Mouse (Mus musculus): ENCODE data around the gene Adh1.

The Adh1 gene

DNA sequence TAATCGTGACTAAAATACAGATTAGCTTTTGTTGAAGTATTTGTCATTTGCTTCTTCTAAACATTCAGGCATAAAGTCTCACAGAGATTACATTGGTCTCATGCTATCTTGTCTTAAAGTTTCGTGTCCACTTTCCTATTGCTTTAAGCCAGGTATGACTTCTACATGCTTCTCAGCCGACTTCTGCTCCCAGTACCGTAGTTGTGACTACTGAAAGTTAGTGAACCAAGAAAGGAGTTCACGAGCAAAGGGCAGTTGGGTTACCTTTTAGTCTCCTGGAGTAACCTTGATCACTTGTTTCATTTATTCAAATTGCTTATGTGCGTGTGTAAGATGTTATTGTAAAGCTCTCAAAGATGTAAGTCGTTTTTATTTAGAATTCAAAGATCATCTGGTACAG is 25.2 kb downstream of the Adh1 start:
- no peak for DNase-seq (ENCODE audit: low read depth in 2 of 2, low spot score in 2 of 2)

DNA sequence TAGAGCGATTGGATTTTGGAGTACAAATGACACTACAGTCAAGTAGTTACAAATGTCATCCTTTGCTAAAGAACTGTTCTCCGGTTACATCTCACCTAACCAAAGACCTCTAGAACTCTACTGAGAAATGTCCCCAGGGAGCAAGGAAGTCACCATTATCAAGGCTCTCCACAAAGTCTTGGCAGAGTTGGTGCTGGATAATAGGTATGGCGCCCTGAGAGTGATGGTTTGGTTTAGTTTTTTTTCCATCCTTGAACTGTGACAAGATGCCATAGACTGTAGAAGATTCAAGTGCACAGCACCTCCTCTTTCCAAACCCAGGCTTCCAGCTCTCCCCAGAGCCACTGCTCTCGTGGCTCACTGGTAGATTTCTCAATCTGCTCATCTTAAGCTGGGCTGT is 26.9 kb downstream of the Adh1 start:
- no peak for DNase-seq (ENCODE audit: low read depth in 2 of 2, low spot score in 2 of 2)

DNA sequence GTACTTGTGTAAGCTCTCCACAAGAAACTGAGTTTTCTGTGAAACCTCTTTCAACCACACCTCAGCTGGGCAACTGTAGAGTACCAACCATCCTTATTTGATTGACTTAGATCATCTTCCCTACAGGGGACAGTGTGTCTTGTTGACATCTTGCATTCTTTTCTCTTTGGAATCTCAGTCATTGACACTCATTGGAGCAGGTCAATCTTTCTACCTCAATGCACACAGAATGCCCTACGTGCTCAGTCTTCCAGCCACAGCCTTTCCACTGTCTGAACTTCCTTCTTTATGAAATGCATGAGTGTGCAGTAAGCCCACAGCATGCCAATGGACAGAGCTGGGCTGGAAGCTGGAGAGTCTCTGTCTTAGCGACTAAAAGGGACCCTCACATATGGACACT is 29.9 kb downstream of the Adh1 start:
- DNase-seq (ENCODE audit: low read depth in 2 of 2, low spot score in 2 of 2): no peak

DNA sequence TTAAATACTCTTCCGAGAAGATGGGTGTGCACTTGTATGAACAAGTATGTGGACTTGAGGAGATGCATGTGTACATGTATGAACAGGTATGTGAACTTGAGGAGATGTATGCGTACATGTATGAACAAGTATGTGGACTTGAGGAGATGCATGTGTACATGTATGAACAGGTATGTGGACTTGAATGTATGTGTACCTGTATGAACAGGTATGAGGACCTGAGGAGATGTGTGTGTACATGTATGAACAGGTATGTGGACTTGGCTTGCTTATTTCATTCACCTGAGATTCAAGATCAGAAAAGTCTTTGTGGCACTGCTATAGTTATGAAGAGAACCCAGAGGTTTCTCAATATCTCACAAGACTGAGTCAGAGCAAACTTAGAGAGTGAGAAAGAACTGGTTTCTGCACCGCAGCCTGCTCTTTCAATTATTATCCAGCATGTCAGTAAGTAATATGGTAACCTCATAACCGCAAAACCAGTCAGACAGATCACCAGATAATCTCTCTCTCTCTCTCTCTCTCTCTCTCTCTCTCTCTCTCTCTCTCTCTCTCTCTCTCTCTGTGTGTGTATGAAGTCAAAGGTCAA is 30.8 kb downstream of the Adh1 start:
- DNase-seq (ENCODE audit: low read depth in 2 of 2, low spot score in 2 of 2): no peak

DNA sequence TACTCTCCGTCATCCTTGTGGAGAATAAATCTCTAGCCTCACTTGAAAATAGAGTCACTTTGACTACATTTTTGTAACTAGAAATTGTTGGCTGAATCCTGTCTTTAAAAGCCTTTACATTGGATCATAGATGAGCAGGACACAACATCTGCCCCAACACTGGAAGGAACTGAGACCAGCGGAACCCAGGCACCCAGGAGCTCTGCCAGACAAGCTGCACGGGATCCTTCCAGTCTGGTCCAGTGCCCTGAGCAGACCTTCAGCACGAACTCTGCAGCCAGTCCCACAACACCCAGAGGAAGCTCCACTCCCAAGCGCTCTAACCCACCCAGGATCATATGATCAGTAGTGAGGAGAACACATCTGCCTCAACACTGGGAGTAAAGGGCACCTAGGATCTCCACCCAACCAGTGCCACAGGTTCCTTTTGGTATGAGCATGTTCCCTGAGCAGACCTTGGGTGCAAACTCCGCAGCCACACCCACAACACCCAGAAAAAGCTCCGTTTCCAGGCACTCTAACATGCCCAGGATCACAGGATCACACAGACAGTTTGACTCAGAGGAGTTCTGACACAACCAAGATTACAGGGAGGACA is 32.6 kb downstream of the Adh1 start:
- DNase-seq (ENCODE audit: low read depth in 2 of 2, low spot score in 2 of 2): no peak

DNA sequence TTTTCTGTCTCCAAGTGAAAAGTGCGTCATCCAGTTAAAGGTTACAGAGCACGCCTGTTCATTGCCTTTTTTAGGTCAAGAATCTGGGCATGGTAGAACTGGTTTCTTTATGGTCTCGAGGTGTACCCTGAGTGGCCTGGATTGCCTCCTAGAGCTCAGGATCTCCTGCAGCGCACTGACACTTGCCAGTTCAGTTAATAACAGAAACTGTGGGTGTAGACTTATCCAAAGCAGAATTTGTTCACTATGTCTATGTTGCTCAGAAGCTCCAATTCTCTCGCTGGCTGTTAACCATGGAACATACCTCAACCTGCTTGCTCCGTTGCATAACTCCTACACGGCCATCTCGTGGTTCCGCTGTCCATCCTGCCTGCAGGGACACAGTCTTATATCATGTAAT is 39.3 kb downstream of the Adh1 start:
- DNase-seq (ENCODE audit: low read depth in 2 of 2, low spot score in 2 of 2): no peak

DNA sequence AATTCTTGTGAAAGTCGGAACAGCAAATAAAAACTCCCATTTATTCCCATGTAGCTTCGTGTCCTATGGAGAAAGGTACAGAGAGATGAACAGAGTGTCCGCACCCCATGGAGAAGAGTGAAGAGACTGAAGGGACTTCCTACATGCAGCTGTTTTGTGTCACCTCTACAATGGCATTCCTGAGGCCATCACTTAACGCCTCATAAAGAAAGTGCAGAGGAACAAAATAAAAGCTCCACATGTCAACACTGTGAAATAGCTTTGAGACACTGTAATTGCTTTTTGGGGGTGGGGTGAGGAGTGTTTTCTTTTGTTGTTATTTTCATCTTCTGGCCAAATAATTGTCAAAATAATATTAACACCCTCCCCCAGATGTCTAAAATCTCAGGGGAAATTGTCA is 41.9 kb downstream of the Adh1 start:
- no peak for DNase-seq (ENCODE audit: low read depth in 2 of 2, low spot score in 2 of 2)

DNA sequence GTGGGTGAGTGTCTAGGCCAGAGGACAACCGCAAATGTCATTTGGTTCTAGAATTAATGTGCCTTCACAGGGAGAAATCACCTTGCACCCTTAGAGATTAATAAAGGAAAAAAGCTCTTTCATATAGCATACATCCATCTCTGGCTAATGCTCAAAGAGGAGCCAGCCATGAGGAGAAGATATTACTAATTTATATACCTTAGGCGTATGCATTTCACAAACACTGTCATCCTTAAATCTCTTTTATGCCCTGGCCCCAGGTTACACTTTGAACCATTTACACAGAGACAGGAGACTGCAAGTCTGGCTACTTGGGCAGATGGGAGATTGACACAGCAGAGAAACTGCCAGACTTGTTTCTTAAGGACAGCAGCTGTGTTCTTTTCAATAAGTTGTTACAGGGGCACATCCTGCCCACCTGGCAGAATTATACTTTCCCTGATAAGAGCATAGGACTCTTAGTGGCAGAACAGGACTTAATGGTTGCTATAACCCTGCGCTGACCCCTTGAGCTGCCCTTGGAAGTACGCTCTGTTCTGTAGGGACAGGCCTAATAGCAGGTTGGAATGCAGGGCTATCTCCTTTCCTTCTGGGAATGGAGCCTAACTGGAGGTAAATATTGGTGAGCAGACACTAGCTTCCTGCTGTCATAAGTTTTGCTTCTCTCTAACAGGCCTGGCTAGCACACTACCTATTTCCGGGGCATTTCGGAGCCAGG is 43.1 kb downstream of the Adh1 start:
- DNase-seq (ENCODE audit: low read depth in 2 of 2, low spot score in 2 of 2): no peak

DNA sequence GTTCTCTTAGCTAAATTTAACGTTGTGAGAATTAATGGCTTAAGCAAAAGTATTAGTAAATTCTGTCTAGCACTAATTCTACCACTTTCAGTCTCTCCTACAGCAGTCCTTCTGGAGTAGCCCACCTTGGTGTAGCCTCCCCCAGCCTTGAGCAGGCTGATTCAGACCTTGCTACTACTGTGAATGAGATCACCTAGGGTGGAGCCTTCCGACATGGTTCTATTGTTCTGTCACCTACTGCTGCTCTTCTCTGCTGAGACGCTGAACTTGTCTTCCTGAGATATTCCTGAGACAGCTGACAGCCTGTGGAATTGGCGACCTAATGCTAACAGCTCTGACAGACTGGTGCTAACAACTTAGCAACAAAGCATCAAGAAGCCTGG is 43.7 kb downstream of the Adh1 start:
- DNase-seq (ENCODE audit: low read depth in 2 of 2, low spot score in 2 of 2): no peak

DNA sequence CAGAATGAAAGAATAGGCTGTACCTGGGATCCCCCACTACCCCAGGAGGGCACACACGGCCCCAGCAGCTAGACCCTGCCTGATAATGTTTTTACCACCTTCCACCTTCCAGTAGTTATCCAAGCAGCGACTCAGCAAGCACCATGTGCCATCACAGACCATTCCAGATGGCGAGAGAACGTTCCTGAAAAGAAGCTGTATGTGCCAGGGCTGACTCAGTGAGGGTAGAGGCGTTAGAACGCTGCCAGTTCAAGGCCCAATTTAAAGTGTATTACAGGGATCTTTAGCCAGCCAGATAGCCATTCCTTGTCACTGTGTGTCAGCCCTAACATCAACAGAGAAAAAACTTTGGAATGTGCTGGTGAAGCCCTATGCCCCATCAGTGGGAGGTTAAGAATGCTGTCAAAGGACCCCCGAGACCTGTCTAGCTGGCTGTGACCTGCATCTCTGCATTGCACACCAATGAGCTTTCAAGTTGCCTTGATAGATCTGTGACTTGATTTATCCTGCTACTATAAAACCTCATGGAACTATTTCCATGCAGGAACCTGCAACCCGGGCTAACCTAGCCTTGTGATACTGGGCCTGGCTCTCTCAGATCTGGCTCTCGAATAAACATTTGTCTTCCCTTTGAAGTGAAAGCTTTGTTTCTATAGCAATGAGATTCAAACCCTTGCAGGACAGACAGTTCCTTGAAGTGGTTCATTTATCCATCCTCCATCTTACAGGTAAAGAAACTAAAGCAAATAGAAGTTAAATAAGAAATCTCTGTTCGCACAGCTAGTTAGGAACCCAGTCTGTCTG is 44.9 kb downstream of the Adh1 start:
- DNase-seq (ENCODE audit: low read depth in 2 of 2, low spot score in 2 of 2): no peak

DNA sequence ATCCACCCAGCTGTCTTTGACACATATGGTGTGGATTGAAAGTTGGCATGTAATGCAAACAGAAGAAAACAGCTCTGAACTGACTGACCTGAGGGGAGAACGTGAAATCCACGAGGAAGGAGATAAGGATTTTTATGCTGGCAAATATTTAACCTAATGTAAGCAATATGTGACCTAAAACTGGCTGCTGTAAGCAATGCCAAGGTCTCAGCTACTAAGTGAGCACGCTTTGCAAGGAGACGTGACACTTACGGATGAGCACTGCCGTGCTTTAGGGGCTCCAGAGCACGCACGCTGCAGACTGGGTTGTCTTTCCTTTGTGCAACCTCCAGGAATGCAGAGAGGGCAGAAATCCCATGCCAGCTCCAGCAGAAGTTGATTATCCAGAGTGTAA is 45.5 kb downstream of the Adh1 start:
- DNase-seq (ENCODE audit: low read depth in 2 of 2, low spot score in 2 of 2): no peak

DNA sequence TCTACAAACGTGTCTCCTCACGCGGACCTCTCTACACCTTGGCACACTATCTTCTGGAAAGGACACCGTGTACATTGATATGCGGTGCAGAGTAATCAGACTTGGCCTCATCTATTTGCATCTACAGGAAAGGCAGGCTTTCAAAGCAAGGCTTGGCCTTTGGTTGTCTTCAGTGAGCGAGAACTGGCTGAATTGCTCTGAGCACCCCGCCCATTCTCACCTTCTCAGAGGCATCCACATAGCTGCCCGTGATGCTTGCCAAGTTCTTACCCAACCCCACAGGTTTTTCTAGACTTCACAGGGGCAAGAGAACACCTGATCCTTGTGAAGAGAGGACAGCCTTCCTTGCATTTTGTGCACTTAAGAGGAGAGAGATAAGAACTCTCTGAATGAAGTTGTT is 49.1 kb downstream of the Adh1 start:
- no peak for DNase-seq (ENCODE audit: low read depth in 2 of 2, low spot score in 2 of 2)

DNA sequence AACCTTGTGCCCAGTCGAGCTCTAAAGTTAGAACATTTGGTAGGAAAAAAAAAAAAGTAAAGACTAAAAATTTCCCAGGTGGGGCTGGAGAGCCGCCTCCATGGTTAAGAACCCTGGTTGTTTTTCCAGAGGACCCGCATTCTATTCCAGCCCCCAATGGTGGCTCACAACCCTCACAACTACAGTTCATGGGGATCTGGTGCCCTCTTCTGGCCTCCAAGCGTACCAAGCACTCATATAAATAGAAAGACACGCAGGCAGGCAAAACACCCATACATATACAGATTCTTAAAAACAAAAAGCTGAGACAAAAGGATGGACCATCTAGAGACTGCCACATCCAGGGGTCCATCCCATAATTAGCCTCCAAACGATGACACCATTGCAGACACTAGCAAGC is 50.2 kb downstream of the Adh1 start:
- DNase-seq (ENCODE audit: low read depth in 2 of 2, low spot score in 2 of 2): no peak

DNA sequence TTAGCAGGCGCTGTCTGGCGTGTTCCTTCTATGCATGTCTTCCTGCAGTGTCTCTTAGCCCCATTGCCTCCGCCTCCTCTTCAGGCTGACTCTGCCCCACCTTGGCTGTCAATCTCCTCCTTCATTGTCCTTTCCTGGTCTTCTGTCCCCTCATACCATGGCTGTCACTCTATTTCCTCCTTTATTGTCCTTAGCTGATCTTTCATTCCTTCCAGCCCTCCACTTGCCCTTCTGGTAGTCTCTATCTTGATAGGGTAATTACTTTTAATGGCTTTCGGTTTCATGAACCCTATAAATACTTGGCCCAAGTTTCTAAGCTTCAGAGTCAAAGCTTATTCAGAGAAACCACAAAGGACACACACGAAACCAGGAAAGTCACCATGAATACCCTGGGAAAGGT is 52.2 kb downstream of the Adh1 start, which contains the start of gene Adh6a:
TSS of gene Adh6a (plus strand) at position 322 of the 400 bp plus-strand sequence.
- DNase-seq (ENCODE audit: low read depth in 2 of 2, low spot score in 2 of 2): no peak

DNA sequence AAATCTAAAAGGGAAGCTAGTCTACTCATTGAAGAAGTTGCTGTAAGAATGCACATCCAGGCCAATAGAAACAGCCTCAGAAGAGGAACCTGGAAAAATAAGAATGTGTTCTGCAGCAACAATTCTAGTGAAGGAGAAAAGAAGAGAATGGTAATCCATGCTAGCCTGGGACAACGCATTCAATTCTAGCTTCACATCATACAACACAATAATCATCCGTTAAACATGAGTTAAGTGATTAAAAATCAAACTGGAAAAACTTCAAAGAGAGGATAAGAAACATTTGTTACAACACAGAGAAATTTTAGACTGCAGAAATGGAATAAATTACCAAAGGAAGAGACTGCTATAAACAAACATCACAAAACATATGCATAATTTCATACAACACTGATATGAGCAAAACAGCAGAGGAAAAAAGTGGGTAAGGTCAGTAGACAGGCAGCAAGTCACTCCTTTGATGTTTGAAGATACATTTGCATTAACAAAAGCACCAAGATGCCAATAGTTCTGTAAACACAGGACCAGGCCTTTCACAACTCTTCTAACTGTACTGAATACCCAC is 56.2 kb downstream of the Adh1 start:
- DNase-seq (ENCODE audit: low read depth in 2 of 2, low spot score in 2 of 2): no peak

DNA sequence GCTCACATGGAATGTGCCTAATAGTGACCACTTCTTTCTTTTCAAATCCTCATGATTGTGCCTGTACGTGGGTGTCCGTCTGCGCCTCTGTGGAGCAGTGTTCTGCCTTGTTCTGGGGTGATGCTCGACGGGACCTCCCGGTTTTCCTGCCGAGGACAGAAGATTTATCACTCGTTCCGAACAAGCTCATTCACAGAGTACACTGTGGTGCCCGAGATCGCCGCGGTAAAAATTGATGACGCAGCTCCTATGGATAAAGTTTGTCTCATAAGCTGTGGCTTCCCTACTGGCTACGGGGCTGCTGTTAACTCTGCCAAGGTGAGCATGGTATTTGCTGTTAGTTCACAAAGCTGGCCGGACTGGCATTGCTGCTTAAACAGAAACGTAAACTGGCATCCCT is 64.2 kb downstream of the Adh1 start:
- no peak for DNase-seq (ENCODE audit: low read depth in 2 of 2, low spot score in 2 of 2)

DNA sequence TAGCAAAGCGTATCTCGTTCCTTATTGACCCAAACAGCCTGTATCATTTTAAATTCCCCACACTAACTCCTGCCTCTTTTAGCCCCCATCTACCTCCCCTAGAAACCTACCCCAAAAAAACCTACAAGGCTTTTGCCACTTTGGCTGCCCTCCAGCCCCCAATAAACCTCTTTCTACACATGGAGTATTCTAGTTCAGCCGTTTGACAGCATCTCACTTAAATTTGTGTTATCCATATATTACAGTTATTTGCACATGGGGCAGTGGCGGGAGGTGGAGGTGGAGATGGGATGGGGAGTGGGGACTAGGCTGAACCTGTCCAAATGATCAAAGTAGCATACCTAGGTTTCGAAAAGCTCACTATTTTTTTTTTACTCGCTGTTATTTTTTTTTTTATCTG is 64.7 kb downstream of the Adh1 start:
- DNase-seq (ENCODE audit: low read depth in 2 of 2, low spot score in 2 of 2): no peak

DNA sequence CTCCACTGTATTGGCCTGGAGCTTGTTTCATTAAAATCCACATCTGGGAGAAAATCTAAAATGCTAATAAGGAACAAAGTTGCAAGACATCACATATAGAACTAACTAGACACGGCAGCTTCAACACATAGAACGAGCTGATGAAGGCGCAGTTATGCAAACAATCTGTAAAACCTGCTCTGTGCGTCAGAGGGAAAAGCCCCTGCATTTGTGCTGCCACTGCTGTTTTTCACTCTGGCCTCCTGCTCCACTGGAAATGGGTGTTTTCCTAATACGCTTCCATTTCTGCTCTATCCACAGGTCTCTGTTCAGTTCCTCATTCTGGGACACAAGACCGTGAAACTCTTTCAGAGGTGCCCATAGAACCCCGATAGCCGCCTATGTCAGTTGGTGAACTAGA is 73.1 kb downstream of the Adh1 start:
- DNase-seq (ENCODE audit: low read depth in 2 of 2, low spot score in 2 of 2): no peak

DNA sequence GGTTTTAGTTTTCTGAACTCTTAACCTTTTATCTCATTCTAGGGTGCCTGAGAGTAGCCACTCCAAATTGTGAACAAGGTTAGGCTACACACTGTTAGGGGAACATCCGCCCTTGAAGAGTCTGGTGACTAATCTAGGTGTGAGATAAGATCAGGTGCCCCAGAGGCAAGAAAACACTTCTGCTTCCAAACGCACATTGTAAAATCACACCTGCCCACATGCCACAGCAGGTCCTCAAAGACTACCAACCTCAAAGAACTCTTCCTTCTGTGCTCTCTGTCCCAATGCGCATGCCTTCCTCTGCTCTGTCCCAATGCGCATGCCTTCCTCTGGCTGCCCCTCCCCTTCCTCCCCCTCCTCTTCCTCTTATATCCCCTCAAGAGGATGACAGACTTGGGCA is 73.5 kb downstream of the Adh1 start:
- no peak for DNase-seq (ENCODE audit: low read depth in 2 of 2, low spot score in 2 of 2)

DNA sequence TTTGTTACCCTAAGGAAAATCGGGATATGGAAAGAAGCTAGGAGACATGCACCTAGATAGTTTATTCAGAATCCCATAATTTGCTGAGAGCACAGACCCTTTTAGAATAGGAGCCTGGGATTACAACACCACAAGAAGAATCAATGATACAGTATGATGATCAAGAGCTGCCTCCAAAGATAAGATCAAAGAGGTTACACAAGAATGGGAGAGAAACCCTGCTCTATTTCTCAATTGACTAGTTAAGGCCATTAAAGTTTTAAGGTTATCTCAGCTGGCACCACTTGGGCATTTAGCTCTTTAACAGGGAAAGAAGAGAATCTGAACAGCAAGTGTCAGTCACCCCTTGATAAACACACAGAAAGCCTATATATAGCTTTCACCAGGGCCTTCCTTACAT is 74.8 kb downstream of the Adh1 start:
- DNase-seq (ENCODE audit: low read depth in 2 of 2, low spot score in 2 of 2): no peak

DNA sequence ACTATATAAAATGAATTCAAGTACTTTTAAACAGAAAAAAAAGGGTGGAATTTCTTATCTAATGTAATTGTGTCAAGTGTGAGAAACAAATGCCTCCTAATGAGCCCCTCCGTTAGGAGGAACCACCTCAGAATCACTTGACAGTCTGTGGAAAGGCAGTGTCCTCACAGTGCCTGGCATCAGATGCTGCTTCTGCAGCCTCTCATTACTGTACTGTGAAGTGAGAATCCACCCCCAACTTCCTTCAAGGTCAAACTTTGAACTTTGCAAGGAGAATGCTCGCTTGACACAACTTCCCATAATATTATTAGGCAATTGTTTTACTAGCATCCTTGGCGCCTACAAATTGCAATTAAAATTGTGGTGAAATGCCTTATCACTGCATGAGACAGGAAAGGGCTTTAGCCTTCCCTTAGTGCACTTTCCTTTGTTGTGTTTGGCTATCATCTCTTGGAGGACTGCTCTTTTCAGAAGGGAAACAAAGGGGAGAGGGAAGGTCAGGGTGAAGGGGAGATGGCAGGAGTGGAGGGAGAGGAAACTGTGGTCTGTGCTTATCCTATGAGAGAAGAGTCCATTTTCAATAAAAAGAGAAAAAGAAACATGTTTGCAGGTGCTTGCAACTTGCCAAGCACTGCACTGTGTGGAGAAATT is 75.4 kb downstream of the Adh1 start:
- DNase-seq (ENCODE audit: low read depth in 2 of 2, low spot score in 2 of 2): no peak
